Mouse (Mus musculus): Measurements from ENCODE around the gene Olfr263.
"Not testable (repeated sequence)": the region's sequence is repeated elsewhere in the genome, so short reads cannot be mapped to it uniquely, and the experiment has no call there.

Olfr263 gene

GRCm38 (mm10) chr13:21129339-21129738 is at the start of gene Olfr263:
Gene Olfr263 (plus strand): TSS chr13:21129639.
- DNase-seq (ENCODE audit: low spot score in 2 of 2): not testable (repeated sequence)

DNA sequence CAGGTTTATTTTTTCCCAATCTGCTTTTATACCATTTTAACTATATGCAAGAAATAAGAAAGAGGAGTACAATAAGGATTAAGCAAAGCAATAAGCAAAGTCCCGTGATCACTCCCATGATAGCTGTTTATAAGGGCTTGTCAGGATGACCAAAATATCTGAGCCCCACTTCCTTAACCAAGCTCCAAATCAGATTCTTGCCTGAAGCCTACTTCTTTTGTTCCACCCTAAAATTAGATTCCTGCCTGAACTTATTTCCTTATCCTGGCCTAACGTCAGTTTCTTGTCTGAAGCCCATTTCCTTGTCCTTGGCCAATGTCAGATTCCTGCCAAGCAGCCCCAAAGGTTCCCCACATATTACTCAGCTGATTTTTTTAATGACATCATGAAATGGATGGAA is 46.8 kb upstream of the Olfr263 start:
- DNase-seq (ENCODE audit: low spot score in 2 of 2): no peak

- no peak for DNase-seq (ENCODE audit: low spot score in 2 of 2)
These were observed 19.7 kb upstream of the Olfr263 start for GRCm38 (mm10) chr13:21109759-21110158.

- no peak for DNase-seq (ENCODE audit: low spot score in 2 of 2)
These were observed 19.0 kb upstream of the Olfr263 start for GRCm38 (mm10) chr13:21110441-21110840.

DNA sequence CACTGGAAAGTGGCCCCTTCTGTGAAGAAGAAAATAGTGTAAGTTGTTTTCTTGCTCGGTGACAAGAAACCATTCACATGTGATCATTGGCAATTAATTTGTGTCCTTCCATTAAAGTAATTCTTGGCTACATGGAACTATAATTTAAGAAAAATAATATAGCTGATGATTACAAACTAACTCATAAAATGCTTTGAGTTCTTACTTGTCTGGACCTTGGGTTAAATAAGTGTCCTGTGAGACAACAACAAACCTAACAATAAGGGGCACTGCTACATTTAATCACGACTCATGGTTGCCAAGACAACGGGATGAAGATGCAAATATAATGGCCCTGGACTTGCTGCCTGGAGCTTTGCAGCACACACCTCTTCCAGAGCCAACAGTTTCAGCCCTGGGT is 18.3 kb upstream of the Olfr263 start, which contains the start of gene Olfr1369-ps1:
Gene Olfr1369-ps1, plus strand, starts transcription at position 301 of the 400 bp plus-strand sequence.
- DNase-seq (ENCODE audit: low spot score in 2 of 2): not testable (repeated sequence)

DNA sequence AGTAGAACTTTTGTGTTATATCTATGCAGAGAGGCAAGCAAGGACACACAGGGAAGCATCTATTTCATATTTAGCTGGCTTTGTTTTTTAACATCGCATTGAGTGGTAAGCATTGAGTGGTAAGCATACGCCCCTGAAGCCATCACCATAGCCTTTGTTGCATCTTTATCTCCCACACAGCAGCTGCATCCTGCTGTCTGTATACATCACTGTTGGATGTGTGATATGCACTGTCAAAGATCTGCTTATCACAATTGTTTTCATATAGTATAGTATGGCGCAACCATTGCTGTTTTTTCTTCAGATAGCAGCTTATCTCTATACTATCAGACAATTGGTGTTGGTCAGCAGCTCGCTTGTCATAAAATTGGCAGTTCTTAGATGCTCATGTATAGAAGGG is 15.3 kb upstream of the Olfr263 start:
- DNase-seq (ENCODE audit: low spot score in 2 of 2): no peak

DNA sequence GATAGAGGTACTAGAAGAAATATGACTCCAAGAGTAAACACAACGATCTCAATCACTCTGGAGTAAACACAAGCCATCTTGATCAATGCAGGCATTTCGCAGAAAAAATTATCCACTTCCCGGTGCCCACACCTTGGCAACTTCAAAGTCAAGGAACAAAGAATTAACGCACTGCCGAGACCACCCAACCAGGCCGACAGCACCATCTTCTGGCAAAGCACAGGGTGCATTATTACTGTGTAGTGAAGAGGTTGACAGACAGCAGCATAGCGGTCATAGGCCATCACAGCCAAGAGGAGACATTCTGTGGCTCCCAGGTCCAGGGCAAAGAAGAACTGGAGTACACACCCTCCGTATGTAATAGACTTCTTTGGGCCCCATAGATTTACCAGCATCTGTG is 13.0 kb downstream of the Olfr263 start:
- DNase-seq (ENCODE audit: low spot score in 2 of 2): no peak

DNA sequence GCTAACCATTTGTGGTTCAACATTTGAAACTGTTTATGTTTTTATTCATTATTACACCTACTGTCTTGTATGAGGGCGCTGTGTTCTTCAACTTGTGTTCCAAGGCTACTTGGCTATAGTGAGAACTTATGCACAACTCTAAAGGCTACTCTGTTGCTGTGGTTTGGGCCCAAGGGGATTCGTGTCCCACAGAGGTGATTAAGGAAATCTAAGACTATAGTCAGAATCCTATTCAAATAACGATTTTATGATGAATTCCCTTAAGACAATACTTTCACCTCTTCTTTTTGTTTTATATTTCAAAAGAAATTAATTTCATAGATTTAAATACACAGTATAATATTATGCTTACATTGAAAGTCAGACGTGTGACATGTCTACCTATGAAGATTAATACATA is 16.3 kb downstream of the Olfr263 start, which contains the start of gene Olfr1368:
Gene Olfr1368, minus strand, starts transcription at position 101 of the 400 bp plus-strand sequence.
- no peak for DNase-seq (ENCODE audit: low spot score in 2 of 2)

GRCm38 (mm10) chr13:21155888-21156287 is 26.4 kb downstream of the Olfr263 start:
- DNase-seq (ENCODE audit: low spot score in 2 of 2): no peak

DNA sequence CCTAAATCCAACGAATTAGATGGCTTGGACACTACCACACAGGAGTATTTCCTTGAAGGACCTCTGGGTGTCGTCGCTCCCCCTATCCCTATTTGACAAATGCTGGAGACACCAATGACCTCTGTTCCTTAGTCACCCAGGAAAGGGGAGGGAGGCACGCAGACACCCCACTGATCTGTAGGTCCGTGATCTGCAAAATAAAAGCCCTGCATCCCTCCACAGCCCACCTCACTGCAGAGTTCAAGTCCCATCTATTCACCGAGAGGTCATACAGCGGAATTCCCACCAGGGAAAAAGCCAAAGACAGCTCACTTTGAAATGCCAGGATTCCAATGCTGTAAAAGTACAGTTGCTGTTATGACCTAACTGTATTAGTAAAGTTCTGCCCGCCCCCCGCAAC is 28.6 kb downstream of the Olfr263 start:
- no peak for DNase-seq (ENCODE audit: low spot score in 2 of 2)

DNA sequence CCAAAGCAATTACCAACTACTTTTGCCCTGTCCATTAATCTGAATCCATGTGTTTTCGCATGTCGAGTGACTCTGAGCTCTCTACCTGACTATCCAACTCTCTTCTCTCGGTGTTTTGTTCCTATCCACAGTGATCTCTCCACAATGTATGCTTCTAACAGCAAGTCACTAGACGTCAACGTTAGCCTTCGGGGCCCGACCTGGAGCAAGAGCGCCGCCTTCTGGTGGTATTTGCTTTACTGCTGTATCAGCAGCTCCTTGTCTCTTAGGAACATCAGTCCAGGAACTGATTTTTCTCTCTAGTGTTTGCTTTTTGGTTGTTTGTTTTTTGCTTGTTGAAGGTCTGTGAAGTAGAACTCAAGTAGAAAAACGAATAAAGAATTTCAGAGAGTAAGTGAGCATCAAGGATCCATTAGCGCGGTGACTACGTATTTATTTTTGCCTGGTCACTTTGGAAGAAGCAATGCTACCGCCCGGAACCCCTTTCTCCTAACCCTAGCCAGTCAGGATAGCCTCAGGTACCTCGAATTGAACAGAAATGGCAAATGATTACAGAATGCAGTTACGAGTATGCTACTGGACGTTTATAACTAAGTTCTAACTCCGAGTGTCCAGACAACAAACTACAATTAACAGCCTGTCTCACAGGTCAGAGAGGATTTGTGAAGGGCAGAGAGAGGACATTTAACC is 29.5 kb downstream of the Olfr263 start:
- peak; percentile 83 to 88 for DNase-seq (ENCODE audit: low spot score in 2 of 2)

- DNase-seq (ENCODE audit: low spot score in 2 of 2): no peak
These were observed 30.0 kb downstream of the Olfr263 start for GRCm38 (mm10) chr13:21159475-21159819.

- DNase-seq (ENCODE audit: low spot score in 2 of 2): no peak
These were observed 30.6 kb downstream of the Olfr263 start for GRCm38 (mm10) chr13:21160041-21160511.

DNA sequence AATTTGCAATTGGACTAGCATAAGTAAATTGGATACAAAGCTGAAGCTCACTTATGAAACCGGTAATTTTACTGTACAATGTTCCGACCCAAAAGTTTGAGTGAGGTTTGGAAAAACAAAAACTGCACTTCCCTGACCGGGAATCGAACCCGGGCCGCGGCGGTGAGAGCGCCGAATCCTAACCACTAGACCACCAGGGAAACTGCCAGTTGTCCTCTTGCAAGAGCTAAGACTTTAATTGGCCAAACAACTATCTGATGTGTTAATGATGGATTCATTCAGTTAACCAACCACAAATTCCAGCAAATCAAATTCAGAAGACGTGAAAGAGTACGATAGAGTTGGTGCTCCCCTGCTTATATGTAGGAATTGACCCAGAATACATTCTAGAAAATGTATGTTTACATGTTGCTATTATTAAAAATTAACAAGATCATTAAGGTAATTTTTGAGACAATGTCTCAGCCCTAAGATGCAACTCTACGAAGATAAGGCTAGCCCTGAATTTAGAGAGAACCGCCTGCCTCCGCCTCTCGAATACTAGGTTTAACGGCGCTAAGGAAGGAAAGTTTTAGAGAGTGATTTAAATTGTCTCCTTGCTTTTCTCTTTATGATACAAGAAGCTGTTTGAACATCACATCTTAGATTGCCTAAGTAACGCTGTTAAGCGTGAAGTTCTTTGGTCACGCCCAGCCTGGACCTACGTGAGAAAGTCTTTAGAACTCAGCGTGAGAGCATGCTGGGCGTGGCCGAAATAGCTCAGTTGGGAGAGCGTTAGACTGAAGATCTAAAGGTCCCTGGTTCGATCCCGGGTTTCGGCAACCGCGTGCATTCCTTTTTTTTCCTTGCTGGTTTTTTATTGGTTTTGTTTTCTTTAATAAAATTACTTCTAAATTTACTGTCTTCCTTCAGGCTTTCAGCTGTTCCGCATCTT is 31.5 kb downstream of the Olfr263 start:
- peak; percentile 93 to 95 for DNase-seq (ENCODE audit: low spot score in 2 of 2)

DNA sequence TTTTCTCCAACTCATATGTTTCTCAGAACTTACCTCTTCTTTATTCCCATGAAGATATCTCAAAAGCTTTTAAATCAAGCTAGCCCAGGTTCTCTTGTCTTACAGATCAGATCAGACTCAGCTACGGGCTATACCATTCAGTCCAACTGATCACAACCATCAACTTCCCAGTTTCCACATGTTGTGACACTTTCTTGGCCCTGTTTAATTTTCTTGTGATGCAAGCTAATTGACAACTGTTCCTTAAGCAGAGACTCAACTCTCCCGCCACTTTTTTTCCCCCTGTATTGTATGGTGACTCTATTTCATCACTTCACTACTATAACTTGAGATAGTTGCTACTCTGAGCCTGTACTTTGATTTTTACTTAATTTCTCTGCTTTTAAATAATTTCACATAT is 32.2 kb downstream of the Olfr263 start:
- DNase-seq (ENCODE audit: low spot score in 2 of 2): no peak

DNA sequence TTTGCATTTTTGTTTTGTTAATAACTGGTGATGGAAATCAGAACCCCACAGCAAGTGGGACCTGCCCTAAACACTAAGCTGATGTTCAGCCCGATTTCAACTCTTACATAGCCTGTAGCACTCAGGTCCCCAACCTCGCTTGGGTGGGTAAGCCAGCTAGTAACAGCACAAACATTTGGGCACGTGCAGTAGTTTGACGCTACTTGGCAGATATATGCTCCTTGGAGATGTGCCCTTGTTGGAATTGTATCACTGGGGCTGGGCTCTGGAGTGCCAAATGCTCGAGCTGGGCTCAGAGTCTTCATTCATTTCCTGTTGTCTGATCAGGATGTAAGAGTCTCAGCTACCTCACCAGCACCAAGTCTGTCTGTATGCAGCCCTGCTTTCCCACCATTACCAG is 33.2 kb downstream of the Olfr263 start:
- no peak for DNase-seq (ENCODE audit: low spot score in 2 of 2)

DNA sequence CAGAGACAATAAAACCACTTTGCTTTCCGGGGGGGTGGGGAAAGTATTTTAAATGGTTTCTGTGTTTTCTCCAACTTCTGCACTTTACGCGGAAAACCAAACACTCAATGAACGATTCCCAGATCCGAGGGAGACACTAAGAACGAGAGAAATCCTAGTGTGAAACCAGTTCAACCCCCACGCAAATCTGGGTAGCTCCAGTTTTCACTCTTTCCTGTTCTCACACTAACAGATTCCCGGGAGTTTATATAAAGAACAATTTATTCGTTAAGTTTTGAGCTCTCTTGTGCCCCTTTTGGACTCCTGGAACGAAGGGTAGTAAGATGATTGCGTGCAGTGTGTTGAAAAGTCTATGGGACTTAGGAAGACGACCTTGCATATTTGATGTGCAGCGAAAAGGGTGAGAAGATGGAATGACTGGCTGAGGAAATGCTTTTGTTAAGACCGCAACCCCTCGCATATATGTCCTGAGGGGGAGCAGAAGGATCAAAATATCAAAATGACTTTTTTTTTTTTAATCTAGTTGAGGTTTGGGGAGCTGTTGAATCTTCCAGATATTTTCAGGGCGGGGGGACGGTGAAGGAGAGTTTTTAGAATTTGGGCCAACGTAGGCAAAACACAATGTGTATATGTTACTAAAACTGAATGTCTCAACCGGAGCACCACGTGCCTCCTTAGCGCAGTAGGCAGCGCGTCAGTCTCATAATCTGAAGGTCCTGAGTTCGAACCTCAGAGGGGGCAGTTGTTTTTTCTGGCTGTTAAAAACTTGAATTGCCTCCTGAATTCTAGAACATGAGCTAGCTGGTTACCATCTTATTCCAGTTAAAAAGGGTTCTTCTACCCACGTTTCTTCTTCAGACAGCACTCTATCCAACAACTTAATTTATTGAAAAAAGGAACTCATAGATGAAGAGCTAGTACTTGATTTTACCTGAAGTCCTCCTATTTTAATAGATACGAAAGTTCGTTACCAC is 37.8 kb downstream of the Olfr263 start:
- peak in 1 of 2 experiments; percentile 73 for DNase-seq (ENCODE audit: low spot score in 2 of 2)

DNA sequence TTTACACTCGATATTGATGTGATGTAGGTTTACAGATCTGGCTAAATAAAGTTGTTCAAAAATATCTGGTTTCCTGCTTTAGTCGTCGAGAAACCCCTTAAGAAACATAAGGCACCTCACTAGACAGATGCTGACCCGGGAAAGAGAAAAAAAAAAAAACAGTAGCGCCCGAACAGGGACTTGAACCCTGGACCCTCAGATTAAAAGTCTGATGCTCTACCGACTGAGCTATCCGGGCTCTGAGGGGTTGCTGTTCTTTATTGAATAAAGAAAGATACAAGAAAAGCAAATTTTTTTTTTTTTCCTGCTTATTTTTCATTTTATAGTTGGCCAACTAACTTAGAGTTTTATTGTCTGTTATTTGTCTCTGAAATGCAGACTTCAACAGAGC is 38.5 kb downstream of the Olfr263 start:
- no peak for DNase-seq (ENCODE audit: low spot score in 2 of 2)

- no peak for DNase-seq (ENCODE audit: low spot score in 2 of 2)
These were observed 39.1 kb downstream of the Olfr263 start for GRCm38 (mm10) chr13:21168371-21169011.

- no peak for DNase-seq (ENCODE audit: low spot score in 2 of 2)
These were observed 39.8 kb downstream of the Olfr263 start for GRCm38 (mm10) chr13:21169121-21169656.
